Mouse (Mus musculus): ENCODE measurements at regions not wholly inside any gene's neighbourhood (a gene's known extent, or its start where the extent isn't known, plus 50 kb on each side); places are given as distances from the start of the nearest gene placed in this dataset.

DNA sequence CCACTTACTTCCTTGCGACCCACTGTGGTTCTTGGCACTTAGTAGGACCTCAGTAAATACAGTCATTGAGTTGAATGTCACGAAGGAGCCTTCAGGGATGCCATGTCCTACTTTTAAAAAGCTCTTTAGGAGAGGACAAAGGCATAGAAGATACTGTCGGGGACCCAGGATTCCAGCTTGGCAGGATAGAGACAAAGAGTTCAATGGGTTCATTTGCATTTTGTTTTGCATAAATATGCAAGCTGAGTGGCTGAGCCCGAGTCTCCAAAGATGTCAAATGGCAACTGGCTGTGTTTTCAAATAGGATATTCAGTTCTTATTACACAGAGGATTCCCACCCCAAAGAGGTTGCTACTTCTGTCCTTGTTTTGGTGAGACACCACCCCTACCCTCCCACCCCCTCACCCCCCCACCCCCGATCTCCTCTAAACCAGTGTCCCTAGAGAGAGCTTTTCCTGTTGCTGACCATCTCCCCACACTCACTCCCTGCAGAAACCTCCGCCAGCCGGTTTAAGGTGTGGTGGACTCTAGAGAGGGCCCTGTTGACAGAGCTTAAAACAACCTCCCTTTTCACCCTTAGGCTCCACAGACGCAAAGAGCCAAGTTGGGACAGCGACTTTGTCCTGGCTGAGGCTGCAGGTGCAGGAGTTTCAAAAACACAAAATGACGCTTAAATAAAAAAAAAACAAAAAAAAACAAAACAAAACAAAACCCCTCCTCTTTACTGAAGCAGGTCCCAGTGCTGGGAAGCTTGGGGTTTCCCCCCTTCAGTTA is 57.9 kb downstream of the Sox9 start:
- no peak for DNase-seq (ENCODE audit: low read depth in 1 of 2, low spot score in 2 of 2)

DNA sequence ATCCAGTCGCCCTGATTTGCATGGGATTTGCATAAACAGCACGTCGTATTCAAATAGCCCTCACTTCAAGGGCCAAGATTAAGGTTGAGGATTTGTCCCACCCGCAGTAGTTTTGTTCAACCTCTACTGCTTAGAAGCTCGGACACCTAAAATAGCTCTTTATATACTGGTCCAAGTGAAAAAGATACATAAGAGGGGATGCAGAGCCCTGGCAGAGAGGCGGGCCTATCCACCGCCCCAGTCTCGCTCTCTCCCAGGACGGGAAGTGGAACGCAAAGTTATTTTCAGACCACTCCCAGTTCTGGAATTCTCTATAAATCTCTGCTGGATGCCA is 58.4 kb downstream of the Sox9 start:
- DNase-seq (ENCODE audit: low read depth in 1 of 2, low spot score in 2 of 2): no peak

DNA sequence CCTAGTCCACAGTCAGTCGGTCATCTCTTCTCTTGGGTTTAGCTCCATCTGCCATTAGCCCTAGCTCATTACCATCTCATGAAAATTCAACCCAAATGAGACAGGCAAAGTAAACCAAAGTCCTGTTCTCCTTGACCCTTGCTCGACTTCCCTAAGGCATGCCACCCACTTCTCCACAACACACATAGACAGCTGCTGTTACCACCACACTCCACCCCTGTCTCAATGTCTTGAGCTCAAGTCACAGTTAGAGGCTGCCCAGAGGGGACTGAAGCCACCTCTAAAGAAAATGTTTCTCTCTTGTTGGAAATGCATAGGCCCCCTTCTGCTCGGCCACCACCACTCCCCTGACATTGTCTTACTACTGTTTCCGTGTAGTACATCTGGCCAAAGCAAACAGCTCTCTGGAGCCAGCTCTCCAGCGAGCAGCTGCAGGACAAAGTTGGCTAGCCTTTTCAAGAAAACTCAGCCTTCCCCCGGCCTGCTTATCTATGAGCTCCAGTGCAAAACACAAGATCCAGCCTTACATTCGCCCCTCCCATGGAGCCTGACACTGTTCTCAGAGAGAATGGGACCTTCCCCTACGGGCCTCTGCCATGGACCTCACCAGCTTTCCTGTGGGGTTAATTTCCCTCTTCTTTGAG is 62.4 kb downstream of the Sox9 start:
- no peak for DNase-seq (ENCODE audit: low read depth in 1 of 2, low spot score in 2 of 2)

DNA sequence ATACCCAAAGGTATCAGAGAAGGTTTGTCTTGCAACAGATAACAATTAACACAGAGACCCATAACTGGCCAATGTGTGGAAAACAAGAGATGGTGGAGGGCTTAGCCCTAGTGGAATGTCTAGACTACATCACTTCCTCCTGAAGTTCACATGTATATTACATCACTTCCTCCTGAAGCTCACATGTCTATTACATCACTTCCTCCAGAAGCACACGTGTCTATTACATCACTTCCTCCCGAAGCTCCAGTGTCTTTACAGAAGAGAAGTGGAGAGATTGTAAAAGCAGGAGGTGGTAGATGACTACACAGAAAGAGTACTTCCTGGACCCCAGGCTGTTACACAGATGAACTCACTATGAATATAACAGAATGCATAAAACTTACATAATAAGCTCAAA is 65.1 kb downstream of the Sox9 start:
- no peak for DNase-seq (ENCODE audit: low read depth in 1 of 2, low spot score in 2 of 2)

DNA sequence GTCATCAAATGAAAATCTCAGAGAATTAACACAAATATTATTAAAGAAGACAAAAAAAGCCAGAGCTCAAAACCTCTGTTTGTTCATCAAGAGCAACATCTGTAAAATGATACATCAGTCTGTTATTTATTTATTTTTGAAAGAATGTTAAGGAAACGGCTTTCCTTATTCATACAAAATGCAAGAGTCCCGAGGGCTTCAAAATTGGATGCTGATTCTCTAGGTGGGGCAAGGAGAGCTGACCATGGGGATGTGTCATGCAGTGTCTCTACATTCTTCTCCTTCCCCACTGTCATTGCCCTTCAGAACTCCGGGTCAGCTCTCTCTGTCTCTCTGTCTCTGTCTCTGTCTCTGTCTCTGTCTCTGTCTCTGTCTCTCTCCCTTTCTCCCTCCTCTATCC is 65.8 kb downstream of the Sox9 start:
- DNase-seq (ENCODE audit: low read depth in 1 of 2, low spot score in 2 of 2): no peak

DNA sequence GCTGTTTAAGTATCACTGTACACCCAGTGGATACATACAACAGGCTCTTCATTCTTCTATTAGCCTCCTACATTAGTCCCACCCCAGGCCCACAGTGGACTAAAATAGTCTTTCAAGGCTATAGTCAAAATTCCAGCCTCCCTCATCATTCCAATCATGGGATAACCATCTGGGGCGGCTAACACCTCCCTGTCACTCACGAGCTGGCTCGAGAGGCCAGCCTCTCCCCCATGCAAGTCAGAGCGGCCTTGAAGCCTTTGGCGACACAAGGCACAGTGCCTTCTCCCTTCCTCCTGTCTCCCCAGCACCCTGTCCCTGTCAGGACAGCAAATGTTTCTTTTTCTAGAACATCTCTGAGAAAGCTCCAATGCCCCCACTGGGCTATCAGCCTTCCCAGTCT is 68.0 kb downstream of the Sox9 start:
- DNase-seq (ENCODE audit: low read depth in 1 of 2, low spot score in 2 of 2): no peak

DNA sequence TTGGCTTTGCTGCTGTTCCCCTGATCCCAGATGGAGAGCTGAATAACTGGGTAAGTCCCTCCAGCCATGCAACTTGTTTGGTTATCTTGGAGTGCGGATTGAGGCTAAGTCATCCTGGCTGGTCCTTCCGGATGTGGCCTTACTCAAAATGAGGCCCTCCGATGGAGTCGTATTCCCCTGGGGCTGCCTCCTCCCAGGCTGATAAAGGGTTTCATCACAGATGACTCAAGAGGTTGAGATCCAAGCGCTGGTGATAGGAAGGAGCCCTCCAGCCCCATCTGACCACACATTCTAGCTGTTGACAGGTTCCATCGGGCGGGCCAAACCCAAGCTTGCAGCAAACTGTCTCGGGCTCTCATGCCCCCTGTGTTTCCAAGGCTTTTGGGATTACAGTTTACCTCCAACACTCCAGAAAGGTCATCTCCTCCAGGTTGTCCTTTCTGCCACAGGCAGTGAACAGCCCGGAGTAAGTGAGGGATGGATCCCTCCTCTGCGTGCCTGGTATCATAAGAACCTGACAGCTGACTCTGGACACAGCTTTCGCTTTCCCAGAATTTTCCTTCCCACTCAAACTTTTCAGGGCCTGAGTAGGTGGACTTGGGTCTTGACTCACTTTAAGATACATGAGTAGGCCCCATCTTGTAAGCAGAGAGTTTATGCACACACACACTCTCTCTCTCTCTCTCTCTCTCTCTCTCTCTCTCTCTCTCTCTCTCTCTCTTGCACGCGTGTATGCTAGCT is 68.7 kb downstream of the Sox9 start:
- no peak for DNase-seq (ENCODE audit: low read depth in 1 of 2, low spot score in 2 of 2)

DNA sequence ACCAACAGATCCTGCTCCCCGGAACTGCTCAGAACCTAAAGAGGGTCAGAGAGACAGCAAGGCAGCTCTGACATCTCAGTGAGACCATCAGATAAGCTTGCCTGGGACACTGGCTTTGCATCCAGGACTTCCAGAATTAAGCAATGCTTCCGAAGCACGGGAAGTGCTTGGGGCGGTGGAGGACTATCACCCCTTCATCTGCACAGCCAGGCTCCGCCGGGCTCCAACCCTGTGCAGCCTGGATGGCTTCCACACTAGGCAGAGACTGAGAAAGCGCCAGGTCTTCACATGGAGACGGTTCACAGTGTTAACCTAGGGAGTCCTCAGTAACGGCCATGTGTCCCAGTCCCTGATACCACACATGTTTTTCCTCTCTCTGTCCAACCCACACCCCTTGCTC is 69.3 kb downstream of the Sox9 start:
- DNase-seq (ENCODE audit: low read depth in 1 of 2, low spot score in 2 of 2): no peak

DNA sequence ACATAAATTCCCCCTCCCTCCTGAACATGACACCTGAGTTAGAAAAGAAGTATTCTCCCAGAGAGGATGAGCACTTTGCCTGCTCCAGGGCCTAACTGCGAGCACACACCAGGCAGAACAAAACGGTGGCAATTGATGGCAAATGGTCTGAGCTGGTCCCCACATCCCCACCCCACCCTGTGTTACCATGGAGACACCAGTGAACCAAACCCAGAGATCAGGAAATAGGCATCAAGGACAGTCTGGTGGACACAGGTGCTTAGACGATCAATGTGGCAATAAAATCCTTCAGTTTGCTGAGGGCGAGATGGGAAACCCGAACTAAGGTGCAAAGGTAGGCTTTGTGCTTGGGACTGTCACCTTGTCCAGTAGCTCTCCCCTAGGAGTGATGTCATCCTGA is 74.0 kb downstream of the Sox9 start:
- no peak for DNase-seq (ENCODE audit: low read depth in 1 of 2, low spot score in 2 of 2)

DNA sequence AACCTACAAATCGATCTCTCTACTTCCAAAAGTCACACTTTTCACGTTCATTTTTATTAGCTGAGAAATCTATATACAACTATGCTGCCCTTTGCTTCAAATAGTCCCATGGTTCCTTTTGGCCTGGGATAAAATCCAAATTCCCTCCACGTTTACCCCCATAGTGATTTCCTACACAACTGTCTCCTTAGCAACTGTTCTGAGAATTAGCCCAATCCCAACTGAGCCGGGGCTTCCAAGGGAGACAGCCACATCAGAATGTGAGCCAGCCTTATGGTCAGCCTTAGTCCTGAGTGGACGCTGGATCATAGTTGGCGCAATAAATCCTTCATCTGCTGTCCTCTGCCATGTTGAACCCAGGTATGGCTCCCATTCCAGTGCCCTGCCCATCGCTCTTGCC is 77.3 kb downstream of the Sox9 start:
- DNase-seq (ENCODE audit: low read depth in 1 of 2, low spot score in 2 of 2): no peak

DNA sequence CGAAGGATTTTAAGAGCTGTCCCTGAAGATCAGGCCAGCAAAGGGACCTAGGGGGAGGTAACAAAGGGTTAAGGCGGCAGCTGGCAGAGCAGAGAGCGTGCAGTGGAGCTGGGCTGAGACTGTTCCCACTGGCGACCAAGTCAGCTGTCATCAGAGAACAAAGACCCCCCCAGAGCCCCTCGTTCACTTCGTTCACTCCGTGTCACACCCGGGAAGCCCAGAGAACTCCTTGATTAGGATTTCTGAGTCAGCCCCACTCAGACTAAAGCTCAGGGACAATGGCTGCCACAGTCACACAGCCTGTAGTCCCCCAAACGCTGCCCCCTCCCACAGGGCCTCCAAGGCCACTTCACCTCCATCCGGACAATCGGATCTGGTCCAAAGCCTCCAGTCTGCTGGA is 78.8 kb downstream of the Sox9 start:
- DNase-seq (ENCODE audit: low read depth in 1 of 2, low spot score in 2 of 2): no peak

DNA sequence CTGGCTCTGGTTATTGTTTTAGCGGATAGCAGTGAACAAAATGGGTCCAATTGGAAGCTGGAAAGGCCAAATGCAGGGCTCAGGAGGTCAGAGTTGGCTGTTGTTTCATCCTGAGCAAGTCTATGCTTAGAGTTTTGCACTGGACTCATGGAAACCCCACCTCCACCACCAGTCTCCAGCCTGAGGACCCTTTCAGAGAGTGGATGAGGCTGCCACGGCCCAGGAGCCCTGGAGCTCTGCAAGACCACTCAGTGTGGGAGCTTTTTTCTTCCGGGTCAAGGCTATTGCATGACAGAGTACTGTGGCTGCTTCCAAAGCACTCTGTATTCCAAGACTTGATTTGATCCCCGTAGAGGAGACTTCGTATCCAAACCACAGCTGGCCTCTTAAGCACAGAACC is 79.2 kb downstream of the Sox9 start:
- no peak for DNase-seq (ENCODE audit: low read depth in 1 of 2, low spot score in 2 of 2)

DNA sequence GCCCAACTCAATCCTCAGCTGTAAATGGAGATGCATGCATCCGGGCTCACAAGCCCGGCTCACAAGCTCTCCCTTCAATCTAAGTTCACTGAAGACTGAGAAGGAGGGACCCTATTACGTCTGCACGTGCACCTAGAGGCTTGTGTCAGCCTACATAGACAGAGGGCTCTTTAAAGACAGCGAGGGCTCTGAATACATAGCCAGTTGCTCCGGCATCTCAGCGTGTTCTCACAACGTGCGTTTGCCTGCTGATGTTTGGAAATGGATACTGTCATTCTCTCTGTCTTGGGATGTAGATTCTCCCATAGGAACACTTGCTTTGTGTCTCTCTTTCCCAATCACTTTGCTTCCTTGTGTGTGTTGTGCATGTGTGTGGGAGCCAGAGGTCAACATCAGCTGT is 83.8 kb downstream of the Sox9 start:
- DNase-seq (ENCODE audit: low read depth in 1 of 2, low spot score in 2 of 2): no peak

DNA sequence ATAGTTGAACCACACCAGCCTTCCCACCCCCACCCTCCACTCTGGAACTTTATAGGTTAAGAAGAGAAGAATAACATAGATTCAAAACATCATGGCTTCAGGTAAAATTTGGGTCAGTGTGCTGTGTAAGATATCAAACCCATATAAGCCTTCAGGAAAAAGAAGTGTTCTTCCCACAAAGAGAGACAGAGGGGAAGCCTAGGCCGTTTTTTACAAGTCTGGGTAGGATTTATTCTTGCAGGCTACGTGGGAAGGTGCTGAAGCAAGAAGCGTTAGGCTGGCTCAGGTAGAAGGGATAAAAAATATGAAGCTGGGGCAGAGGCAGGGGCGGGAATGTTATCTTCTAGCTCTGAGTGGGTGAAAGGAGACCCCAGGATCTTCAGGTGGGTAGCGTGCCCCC is 87.5 kb downstream of the Sox9 start:
- DNase-seq (ENCODE audit: low read depth in 1 of 2, low spot score in 2 of 2): no peak

DNA sequence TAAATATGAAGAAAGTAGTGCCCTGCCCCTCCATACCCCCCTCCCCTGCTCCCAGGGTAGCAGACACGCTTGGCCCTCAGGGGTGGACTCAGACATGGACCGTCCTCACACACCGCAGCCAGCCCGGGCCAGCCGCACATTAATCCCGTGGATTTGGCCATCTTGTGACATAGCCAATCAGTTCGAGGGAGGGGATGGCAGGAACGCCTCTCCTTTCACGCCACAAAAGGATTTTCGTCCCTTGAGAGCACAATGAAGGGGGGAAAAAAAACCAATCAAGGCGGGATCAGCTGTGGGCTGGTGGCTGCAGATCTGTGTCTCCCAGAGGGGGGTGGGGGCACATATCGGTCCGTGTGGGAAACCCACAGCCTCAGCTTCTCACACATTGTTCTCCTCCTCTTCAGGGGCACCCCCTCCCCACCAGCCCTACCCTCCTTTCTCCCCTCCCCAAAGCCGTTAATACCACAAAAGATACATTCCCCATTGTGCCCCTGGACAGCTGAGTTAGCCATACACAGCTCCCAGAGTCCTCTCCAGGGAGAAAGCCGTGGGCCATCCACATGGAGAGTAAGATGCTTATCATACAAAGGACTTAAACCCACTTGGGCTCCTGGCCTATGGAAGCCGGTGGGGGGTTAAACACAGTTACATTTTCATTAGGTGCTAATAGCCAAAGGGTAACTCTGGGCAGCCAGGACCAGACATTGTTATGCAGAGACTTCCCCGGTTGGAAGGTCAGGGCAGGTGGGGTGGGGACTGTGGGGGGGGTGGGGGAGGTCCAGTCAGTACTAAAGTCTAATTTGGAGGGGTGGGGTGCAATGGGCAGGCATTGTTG is 88.4 kb downstream of the Sox9 start:
- no peak for DNase-seq (ENCODE audit: low read depth in 1 of 2, low spot score in 2 of 2)

DNA sequence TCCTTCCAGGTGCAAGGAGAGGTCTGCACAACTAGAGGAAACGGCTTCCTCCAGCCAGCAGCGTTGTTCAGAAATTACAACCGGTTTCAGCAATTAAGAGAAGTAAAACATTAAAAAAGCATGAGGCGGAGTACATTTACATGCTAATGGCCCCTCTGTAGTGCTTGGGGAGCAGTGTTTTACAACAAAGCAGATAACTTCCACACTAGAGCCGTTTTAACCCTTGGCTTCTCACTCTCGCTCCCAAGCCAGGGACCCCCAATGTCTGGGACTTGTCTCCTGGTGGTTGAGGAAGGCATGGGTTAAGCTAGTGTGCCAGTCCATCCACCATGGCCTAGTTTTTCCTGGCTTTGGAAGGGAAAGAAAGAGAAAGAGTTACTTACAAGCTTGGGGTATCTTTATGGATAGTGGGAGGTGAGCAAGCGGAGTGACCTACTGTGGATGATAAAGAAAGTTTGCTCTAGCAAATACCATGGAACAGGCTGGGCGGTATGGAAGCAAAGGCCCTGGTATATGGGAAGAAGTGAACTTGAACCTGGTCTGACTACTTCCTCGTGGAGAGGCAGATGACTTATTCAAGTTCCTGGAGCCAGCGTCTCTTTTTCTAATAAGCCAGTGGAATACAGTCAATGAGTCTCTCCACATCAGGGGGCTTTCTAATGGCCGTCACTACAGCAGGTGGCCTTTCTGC is 90.8 kb downstream of the Sox9 start:
- no peak for DNase-seq (ENCODE audit: low read depth in 1 of 2, low spot score in 2 of 2)

DNA sequence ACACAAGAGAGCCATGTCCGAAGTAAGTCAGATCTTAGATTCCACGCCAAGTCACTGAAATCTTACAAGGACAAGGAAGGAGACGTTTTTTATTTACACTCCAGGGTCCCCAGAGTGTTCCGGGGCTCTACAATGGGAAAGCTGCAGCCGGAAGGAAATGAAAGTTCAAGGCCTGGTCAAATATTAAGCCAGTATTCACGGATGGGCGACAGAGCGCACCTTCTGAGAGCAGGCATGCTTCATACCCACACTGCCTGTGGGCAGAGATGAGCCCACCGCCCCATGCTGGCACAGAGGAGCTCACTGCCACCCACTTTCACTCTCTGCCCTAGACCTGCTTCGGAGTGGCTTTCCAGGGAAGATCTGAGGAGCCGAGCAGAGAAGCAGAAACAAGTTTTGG is 92.2 kb downstream of the Sox9 start:
- no peak for DNase-seq (ENCODE audit: low read depth in 1 of 2, low spot score in 2 of 2)

DNA sequence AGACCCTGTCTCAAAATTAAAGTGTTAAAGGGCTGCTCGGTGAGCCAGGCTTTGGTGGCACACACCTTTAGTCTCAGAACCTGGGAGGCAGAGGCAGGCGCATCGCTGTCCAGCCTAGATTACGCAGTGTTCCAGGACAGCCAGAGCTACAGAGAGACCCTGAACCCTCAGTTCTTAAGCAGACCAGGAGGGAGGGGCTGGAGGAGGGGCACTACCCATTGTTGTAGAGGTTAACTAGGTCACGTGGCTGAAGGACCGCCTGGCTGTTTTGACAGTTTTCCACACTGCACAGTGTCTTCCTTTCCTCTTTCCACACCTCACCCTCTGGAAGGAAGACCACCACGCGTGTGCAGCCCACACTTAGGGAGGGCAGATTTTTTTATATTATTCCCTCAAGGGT is 94.2 kb downstream of the Sox9 start:
- no peak for DNase-seq (ENCODE audit: low read depth in 1 of 2, low spot score in 2 of 2)

DNA sequence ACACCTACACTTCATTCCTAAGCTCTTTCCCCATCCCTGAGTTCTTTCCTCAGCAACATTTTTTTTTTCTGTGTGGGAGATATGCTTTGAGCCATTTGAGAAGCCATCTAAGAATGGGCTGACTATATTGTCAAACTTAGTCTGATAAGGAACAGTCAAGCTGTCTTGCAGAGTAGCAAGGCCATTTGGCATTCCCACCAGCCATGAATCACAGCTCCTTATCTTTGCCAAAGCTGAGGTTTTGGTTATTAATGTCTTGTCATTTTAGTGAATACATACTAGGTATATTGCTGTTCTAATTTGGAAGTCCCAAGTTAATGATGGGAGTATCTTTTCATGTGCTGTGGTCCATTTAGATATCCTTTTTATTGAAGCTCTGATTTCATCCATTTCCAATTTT is 96.4 kb downstream of the Sox9 start:
- no peak for DNase-seq (ENCODE audit: low read depth in 1 of 2, low spot score in 2 of 2)

DNA sequence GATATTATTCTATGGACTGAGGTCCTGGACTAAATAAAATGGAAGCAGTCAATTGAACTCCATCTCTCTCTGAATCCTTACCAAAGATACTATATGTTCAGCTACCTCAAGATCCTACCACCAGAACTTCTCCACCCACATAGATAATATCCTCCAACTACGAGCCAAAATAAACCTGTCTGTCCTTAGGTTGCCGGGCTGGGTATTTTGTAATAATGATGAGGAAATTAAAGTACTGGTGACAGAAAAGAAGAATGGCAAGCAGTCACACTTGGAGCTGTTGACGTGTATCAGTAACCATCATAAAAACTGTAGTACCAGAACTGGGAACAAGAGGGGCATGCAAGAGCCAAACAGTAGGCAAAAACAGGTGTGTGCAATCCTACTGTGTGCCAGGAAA is 98.7 kb downstream of the Sox9 start:
- DNase-seq (ENCODE audit: low read depth in 1 of 2, low spot score in 2 of 2): no peak

DNA sequence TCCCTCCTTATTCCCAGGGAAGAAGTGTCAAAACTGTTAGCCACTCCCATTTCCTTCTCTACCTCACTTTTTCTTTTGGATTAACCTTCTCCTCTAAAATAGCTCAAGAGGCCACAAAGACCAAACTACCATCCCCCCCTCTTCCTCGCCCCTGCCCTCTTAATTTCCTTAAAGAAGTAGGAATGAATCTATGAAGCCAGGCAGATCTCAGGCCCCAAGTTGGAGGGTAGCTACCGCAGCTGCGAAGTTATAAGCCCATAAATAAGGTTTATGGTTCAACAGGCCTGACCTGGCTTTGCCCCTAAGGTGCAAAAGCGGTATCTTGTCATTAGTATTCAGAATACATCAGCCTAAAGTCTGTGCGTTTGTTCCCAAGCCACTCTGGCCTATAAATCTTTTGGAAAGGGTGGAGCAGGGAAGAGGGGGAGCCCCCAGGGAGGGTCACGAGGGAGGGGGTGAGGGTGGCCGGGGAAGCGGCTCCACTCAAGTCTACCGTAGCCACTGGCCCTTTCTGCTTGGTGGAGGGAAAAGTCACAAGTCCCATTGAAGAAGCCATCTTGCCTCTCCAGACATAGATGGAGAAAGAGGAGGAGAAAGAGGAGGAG is 103.4 kb downstream of the Sox9 start:
- DNase-seq (ENCODE audit: low read depth in 1 of 2, low spot score in 2 of 2): no peak
